Mouse (Mus musculus) lung, postnatal 4 days (tissue): ENCODE data around the gene Polg.

Experiments used
- DNase-seq, 2 experiments: peaks; one replicate each; pipeline ENCODE4 v3.0.0; 2021

Polg gene

GRCm38 (mm10) chr7:79502152-79503102 lies 36.3 kb upstream of the Polg start:
- no peak for DNase-seq

- no peak for DNase-seq
These were observed 35.4 kb upstream of the Polg start for GRCm38 (mm10) chr7:79501581-79502031.

- DNase-seq, result no peak
These were observed 34.6 kb upstream of the Polg start for GRCm38 (mm10) chr7:79500681-79501306.

- no peak for DNase-seq
These were observed 33.7 kb upstream of the Polg start for GRCm38 (mm10) chr7:79499596-79500570.

GRCm38 (mm10) chr7:79498965-79499595 lies 32.9 kb upstream of the Polg start:
- peak; percentile 51 to 64 for DNase-seq

- no peak for DNase-seq
These were observed 32.2 kb upstream of the Polg start for GRCm38 (mm10) chr7:79498356-79498755.

- DNase-seq, result no peak
These were observed 31.5 kb upstream of the Polg start for GRCm38 (mm10) chr7:79497701-79498115.

- no peak for DNase-seq
These were observed 30.7 kb upstream of the Polg start for GRCm38 (mm10) chr7:79496816-79497328.

GRCm38 (mm10) chr7:79495988-79496815 lies 30.0 kb upstream of the Polg start:
- peak; percentile 88 to 90 for DNase-seq

GRCm38 (mm10) chr7:79493915-79494314 lies 27.8 kb upstream of the Polg start:
- peak; percentile 40 to 49 for DNase-seq

- no peak for DNase-seq
These were observed 20.4 kb upstream of the Polg start for GRCm38 (mm10) chr7:79486528-79486927.

- no peak for DNase-seq
These were observed 8.8 kb upstream of the Polg start for GRCm38 (mm10) chr7:79474831-79475399.

GRCm38 (mm10) chr7:79473496-79474194 lies 7.5 kb upstream of the Polg start:
- peak in 1 of 2 experiments; percentile 49 for DNase-seq

- no peak for DNase-seq
These were observed 6.6 kb upstream of the Polg start for GRCm38 (mm10) chr7:79472792-79473191.

- DNase-seq, result no peak
These were observed 5.3 kb upstream of the Polg start for GRCm38 (mm10) chr7:79471436-79471835.

GRCm38 (mm10) chr7:79470718-79471117 lies 4.6 kb upstream of the Polg start:
- DNase-seq, result no peak

- no peak for DNase-seq
These were observed 3.6 kb upstream of the Polg start for GRCm38 (mm10) chr7:79469766-79470165.

- peak in 1 of 2 experiments; percentile 51 for DNase-seq
These were observed 2.8 kb upstream of the Polg start for GRCm38 (mm10) chr7:79468994-79469393.

GRCm38 (mm10) chr7:79467951-79468350 lies 1.8 kb upstream of the Polg start:
- no peak for DNase-seq

GRCm38 (mm10) chr7:79465461-79466044 lies 609 bp downstream of the Polg start:
- DNase-seq, result no peak
